Mouse (Mus musculus) heart, postnatal 10 days (tissue): ENCODE data around the gene Rpl21. TPM values are rescaled to one million over a fixed set of nuclear protein-coding genes. Genes with fewer than 3 reads are reported as not detected.
A peak's percentile ranks its signal among the peaks of the same experiment; 100 is the strongest.

Experiments
- DNase-seq, 2 experiments: peaks; one replicate each; pipeline ENCODE4 v3.0.0; 2021
- intact Hi-C: fragments of 180-260 bp; cut with DNase I; formaldehyde crosslinking; loops from one replicate; pipeline ENCODE4 v1.15.1; 2025
- total RNA-seq, 2 experiments: library from RNA; stranded (reverse); gene quantifications; 2 replicates each; pipeline ENCODE4 v1.2.3; 2021

Rpl21 gene
- 100 to 1,000 TPM; 157 to 159 TPM for total RNA-seq

GRCm38 (mm10) chr5:146832769-146833448 lies at the start of gene Rpl21:
Gene Rpl21 (plus strand): TSS chr5:146832890.
- intact Hi-C loops: loop anchor here (2.0 to 10.0 kb wide), 3 partner anchors 38 to 242 kb away; partner anchors contain the start of genes Lnx2, Polr1d and Usp12
- peak; percentile 96 to 97 for DNase-seq

GRCm38 (mm10) chr5:146783300-146783699 lies 49.4 kb upstream of the Rpl21 start:
- DNase-seq: no peak
- intact Hi-C loops: loop anchor here (5.0 kb wide), 1 partner anchor 76 kb away; no protein-coding TSS in a partner anchor

- no peak for DNase-seq
Observed at GRCm38 (mm10) chr5:146783891-146784290, 48.8 kb upstream of the Rpl21 start.

GRCm38 (mm10) chr5:146786123-146786522 lies 46.6 kb upstream of the Rpl21 start:
- intact Hi-C loops: no loop called here

More at GRCm38 (mm10) chr5:146783891-146784290, 48.8 kb upstream of the Rpl21 start:
- intact Hi-C loops: loop anchor here (5.0 kb wide), 1 partner anchor 77 kb away; no protein-coding TSS in a partner anchor

GRCm38 (mm10) chr5:146789413-146789812 lies 43.3 kb upstream of the Rpl21 start:
- intact Hi-C loops: no loop called here
- DNase-seq: no peak

More at GRCm38 (mm10) chr5:146786123-146786522, 46.6 kb upstream of the Rpl21 start:
- no peak for DNase-seq

- no peak for DNase-seq
- intact Hi-C loops: loop anchor here (5.0 to 10.0 kb wide), 3 partner anchors 39 to 244 kb away; no protein-coding TSS in a partner anchor
Observed at GRCm38 (mm10) chr5:146790944-146791343, 41.7 kb upstream of the Rpl21 start.

GRCm38 (mm10) chr5:146792140-146792791 lies 40.4 kb upstream of the Rpl21 start:
- peak in 1 of 2 experiments; percentile 20 for DNase-seq
- intact Hi-C loops: loop anchor here (2.0 to 10.0 kb wide), 4 partner anchors 21 to 243 kb away; no protein-coding TSS in a partner anchor

GRCm38 (mm10) chr5:146793630-146794083 lies 39.0 kb upstream of the Rpl21 start:
- no peak for DNase-seq
- intact Hi-C loops: loop anchor here (2.0 to 10.0 kb wide), 5 partner anchors 23 to 241 kb away; partner anchors contain the start of gene Rpl21

- no peak for DNase-seq
- intact Hi-C loops: loop anchor here (2.0 to 10.0 kb wide), 4 partner anchors 39 to 241 kb away; partner anchors contain the start of gene Rpl21
Observed at GRCm38 (mm10) chr5:146794084-146794852, 38.4 kb upstream of the Rpl21 start.

GRCm38 (mm10) chr5:146794853-146795252 lies 37.8 kb upstream of the Rpl21 start, which contains the start of gene Usp12:
Gene Usp12 (minus strand): TSS chr5:146795006.
- intact Hi-C loops: loop anchor here (2.0 to 10.0 kb wide), 4 partner anchors 38 to 240 kb away; partner anchors contain the start of gene Rpl21
- peak; percentile 99 for DNase-seq

GRCm38 (mm10) chr5:146795728-146796127 lies 37.0 kb upstream of the Rpl21 start:
- no peak for DNase-seq
- intact Hi-C loops: loop anchor here (2.0 to 10.0 kb wide), 2 partner anchors 37 to 239 kb away; partner anchors contain the start of gene Rpl21

- intact Hi-C loops: loop anchor here (10.0 kb wide), 1 partner anchor 237 kb away; no protein-coding TSS in a partner anchor
- no peak for DNase-seq
Observed at GRCm38 (mm10) chr5:146798031-146798430, 34.7 kb upstream of the Rpl21 start.

- intact Hi-C loops: no loop called here
- DNase-seq: no peak
Observed at GRCm38 (mm10) chr5:146806004-146806430, 26.7 kb upstream of the Rpl21 start.

GRCm38 (mm10) chr5:146809951-146810350 lies 22.7 kb upstream of the Rpl21 start:
- intact Hi-C loops: no loop called here
- no peak for DNase-seq

GRCm38 (mm10) chr5:146812866-146813265 lies 19.8 kb upstream of the Rpl21 start:
- intact Hi-C loops: no loop called here
- DNase-seq: no peak

GRCm38 (mm10) chr5:146813421-146813820 lies 19.3 kb upstream of the Rpl21 start:
- intact Hi-C loops: no loop called here
- no peak for DNase-seq

GRCm38 (mm10) chr5:146815394-146815793 lies 17.3 kb upstream of the Rpl21 start:
- intact Hi-C loops: no loop called here
- DNase-seq: no peak

GRCm38 (mm10) chr5:146817583-146817982 lies 15.1 kb upstream of the Rpl21 start:
- no peak for DNase-seq

GRCm38 (mm10) chr5:146818906-146819623 lies 13.6 kb upstream of the Rpl21 start:
- intact Hi-C loops: no loop called here

More at GRCm38 (mm10) chr5:146817583-146817982, 15.1 kb upstream of the Rpl21 start:
- intact Hi-C loops: no loop called here

More at GRCm38 (mm10) chr5:146818906-146819623, 13.6 kb upstream of the Rpl21 start:
- no peak for DNase-seq
